Mouse (Mus musculus) myocyte (in vitro differentiated cells): ENCODE data around the gene Tmem252. TPM values are rescaled to one million over a fixed set of nuclear protein-coding genes. Genes with fewer than 3 reads are reported as not detected.

Experiments
- H3K27me3 ChIP-seq: one replicate; pipeline ENCODE4 v1.6.1; 2011; ENCODE audit not compliant: control insufficient read depth, insufficient read depth, insufficient read length
- H3K36me3 ChIP-seq: one replicate; pipeline ENCODE4 v1.6.1; 2011; ENCODE audit not compliant: control insufficient read depth, insufficient read depth
- H3K4me2 ChIP-seq: one replicate; pipeline ENCODE4 v1.6.1; 2011; ENCODE audit warnings: low read depth, control low read depth
- H3K4me3 ChIP-seq: one replicate; pipeline ENCODE4 v1.5.1; 2011; ENCODE audit warnings: mild to moderate bottlenecking, control low read depth, moderate library complexity
- H3K79me2 ChIP-seq: one replicate; pipeline ENCODE4 v1.6.1; 2011; ENCODE audit not compliant: control insufficient read depth, insufficient read depth
- H3ac ChIP-seq: one replicate; pipeline ENCODE4 v1.6.1; 2011; ENCODE audit not compliant: control insufficient read depth, insufficient read length
- CEBPB ChIP-seq: IDR thresholded peaks from 2 replicates; pipeline ENCODE4 v1.6.1; 2011; ENCODE audit warnings: mild to moderate bottlenecking, moderate library complexity; ENCODE audit not compliant: poor library complexity, insufficient read depth, severe bottlenecking
- E2F4 ChIP-seq: IDR thresholded peaks from one replicate; pipeline ENCODE4 v1.6.1; 2011; ENCODE audit warnings: mild to moderate bottlenecking, control low read depth, moderate library complexity; ENCODE audit not compliant: insufficient read depth
- MAX ChIP-seq: IDR thresholded peaks from one replicate; pipeline ENCODE4 v1.6.1; 2011; ENCODE audit warnings: low read depth, mild to moderate bottlenecking, control low read depth
- MYOD1 ChIP-seq, 3 experiments: IDR thresholded peaks; one replicate each; pipeline ENCODE4 v1.6.1; 2011; ENCODE audit warnings: control low read depth in 2 of 3, low read depth in 2 of 3, mild to moderate bottlenecking in 2 of 3, moderate library complexity in 1 of 3; ENCODE audit not compliant: insufficient read length in 2 of 3, control insufficient read depth in 1 of 3
- MYOG ChIP-seq, 3 experiments: IDR thresholded peaks; one replicate each; pipeline ENCODE4 v1.6.1; 2011; ENCODE audit warnings: control low read depth in 2 of 3, low read depth in 2 of 3, mild to moderate bottlenecking in 2 of 3; ENCODE audit not compliant: insufficient read length in 2 of 3, control insufficient read depth in 1 of 3, insufficient read depth in 1 of 3
- POLR2A ChIP-seq: IDR thresholded peaks from one replicate; pipeline ENCODE4 v1.6.1; 2011; ENCODE audit warnings: low read depth, mild to moderate bottlenecking, control low read depth, moderate library complexity; ENCODE audit not compliant: insufficient read length
- POLR2AphosphoS2 ChIP-seq: IDR thresholded peaks from one replicate; pipeline ENCODE4 v1.6.1; 2011; ENCODE audit warnings: low read depth, control low read depth; ENCODE audit not compliant: insufficient read length
- REST ChIP-seq: IDR thresholded peaks from one replicate; pipeline ENCODE4 v1.6.1; 2011; ENCODE audit warnings: mild to moderate bottlenecking, control low read depth, moderate library complexity; ENCODE audit not compliant: insufficient read depth, insufficient read length
- SRF ChIP-seq: IDR thresholded peaks from one replicate; pipeline ENCODE4 v1.6.1; 2011; ENCODE audit warnings: low read depth; ENCODE audit not compliant: control insufficient read depth, insufficient read length
- TCF12 ChIP-seq: IDR thresholded peaks from one replicate; pipeline ENCODE4 v1.6.1; 2011; ENCODE audit warnings: mild to moderate bottlenecking, control low read depth; ENCODE audit not compliant: poor library complexity, insufficient read depth, severe bottlenecking
- TCF3 ChIP-seq: IDR thresholded peaks from one replicate; pipeline ENCODE4 v1.6.1; 2011; ENCODE audit warnings: low read depth, control low read depth; ENCODE audit not compliant: insufficient read length
- USF1 ChIP-seq: IDR thresholded peaks from one replicate; pipeline ENCODE4 v1.6.1; 2011; ENCODE audit warnings: low read depth, mild to moderate bottlenecking, control low read depth, moderate library complexity
- polyA plus RNA-seq: library from polyadenylated mRNA; unstranded; fragments of >200 nt; fragmentation: generic; extraction: Trizol; gene quantifications from one replicate; pipeline ENCODE4 v1.2.1, GENCODE M21; 2012; ENCODE audit warnings: missing spikeins

The Tmem252 gene
- polyA plus RNA-seq, 1 experiment = 2.7 TPM

DNA sequence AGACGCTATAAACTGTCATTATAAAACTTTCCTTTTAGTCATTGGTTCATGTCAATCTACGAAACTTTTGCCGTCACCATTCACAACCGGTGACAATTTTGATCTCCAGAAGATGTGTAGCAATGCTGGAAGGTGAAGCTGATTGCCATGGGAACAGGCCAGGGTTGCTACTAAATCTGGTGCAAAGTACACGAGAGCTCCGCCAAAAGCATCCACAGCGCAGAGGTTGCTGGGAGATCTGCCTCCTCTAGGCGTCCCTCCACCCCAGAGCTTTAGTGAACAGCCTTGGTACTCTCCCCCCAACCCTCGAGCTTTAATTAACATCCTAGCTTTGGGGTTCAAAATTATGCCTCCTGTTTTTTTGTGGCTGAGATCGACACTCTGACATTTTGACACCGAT lies 8.0 kb upstream of the Tmem252 start:
- Histone ChIP-seq H3ac (no peak overlapping the region), H3K79me2 (no peaks in the 10 kb centered on the region), H3K4me2 (no peak overlapping the region), H3K4me3 (no peak overlapping the region), H3K36me3 (no peaks in the 10 kb centered on the region), H3K27me3 (no peaks in the 10 kb centered on the region)
- TF ChIP-seq POLR2A = no peak
- TF ChIP-seq POLR2AphosphoS2 = no peak
- TF ChIP-seq MYOD1 (IDR thresholded peaks at IDR 0.05; ENCODE audit: control insufficient read depth in 1 of 3, insufficient read length in 2 of 3, low read depth in 2 of 3) = no peak
- no peak for TF ChIP-seq REST
- no peak for TF ChIP-seq TCF12
- no peak for TF ChIP-seq MAX
- TF ChIP-seq MYOG (IDR thresholded peaks at IDR 0.05; ENCODE audit: control insufficient read depth in 1 of 3, insufficient read depth in 1 of 3, insufficient read length in 2 of 3, low read depth in 2 of 3) = no peak
- no peak for TF ChIP-seq CEBPB
- TF ChIP-seq SRF = no peak
- TF ChIP-seq USF1 = no peak
- TF ChIP-seq TCF3 = no peak
- no peak for TF ChIP-seq E2F4

DNA sequence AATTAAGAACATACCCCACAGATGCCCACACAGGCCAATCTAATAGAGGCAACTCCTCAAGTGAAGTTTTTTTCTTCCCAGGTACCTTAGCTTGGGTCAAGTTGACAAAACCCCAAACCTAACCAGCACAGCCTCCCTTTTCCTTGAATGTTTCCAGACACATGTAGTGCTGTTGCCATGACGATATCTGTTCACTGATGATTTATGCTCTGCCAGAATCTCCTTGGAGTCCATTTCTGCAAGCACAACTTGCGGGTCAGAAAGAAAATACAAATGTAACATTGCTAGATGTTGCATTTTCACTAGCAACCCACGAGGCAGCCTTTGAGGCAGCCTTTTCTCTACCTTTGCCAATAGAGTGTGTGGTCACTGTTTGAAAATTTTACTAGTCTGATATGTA lies 6.3 kb upstream of the Tmem252 start:
- H3K4me3 ChIP-seq = no peak overlapping the region
- no peaks in the 10 kb centered on the region for H3K27me3 ChIP-seq
- H3ac ChIP-seq = no peak overlapping the region
- H3K36me3 ChIP-seq = no peaks in the 10 kb centered on the region
- no peak overlapping the region for H3K4me2 ChIP-seq
- H3K79me2 ChIP-seq = no peaks in the 10 kb centered on the region
- TF ChIP-seq MYOG (IDR thresholded peaks at IDR 0.05; ENCODE audit: control insufficient read depth in 1 of 3, insufficient read depth in 1 of 3, insufficient read length in 2 of 3, low read depth in 2 of 3) (no peak), E2F4 (no peak), POLR2AphosphoS2 (no peak), TCF12 (no peak), POLR2A (no peak), USF1 (no peak), SRF (no peak)

DNA sequence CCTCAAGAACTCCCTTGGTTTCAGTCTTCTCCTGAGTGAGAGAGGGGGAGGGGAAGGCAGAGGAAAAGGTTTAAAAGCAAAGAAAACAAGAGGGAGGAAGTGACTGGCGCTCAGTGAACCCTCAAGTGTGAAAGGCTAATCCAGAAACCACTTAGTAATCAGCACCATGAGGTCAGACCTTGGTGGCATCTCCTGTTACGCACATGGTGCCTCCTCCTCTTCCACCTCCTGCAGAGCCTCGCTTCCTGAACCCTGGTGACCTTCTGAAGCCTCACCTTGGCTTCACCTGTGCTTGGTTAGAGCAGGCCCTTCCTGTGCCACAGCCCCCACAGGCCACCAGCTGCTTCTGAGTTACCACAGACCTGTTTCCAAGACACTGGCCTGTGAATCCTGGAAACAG lies 2.2 kb upstream of the Tmem252 start:
- no peak overlapping the region for H3K4me3 ChIP-seq
- H3K79me2 ChIP-seq = no peaks in the 10 kb centered on the region
- no peaks in the 10 kb centered on the region for H3K36me3 ChIP-seq
- no peak overlapping the region for H3K4me2 ChIP-seq
- H3ac ChIP-seq = no peak overlapping the region
- no peak for TF ChIP-seq SRF
- TF ChIP-seq CEBPB = no peak
- no peak for TF ChIP-seq MYOG (IDR thresholded peaks at IDR 0.05; ENCODE audit: control insufficient read depth in 1 of 3, insufficient read depth in 1 of 3, insufficient read length in 2 of 3, low read depth in 2 of 3)
- TF ChIP-seq MYOD1 (IDR thresholded peaks at IDR 0.05; ENCODE audit: control insufficient read depth in 1 of 3, insufficient read length in 2 of 3, low read depth in 2 of 3) = no peak
- TF ChIP-seq TCF12 = no peak
- TF ChIP-seq USF1 = no peak
- no peak for TF ChIP-seq POLR2A
- no peaks in the 10 kb centered on the region for H3K27me3 ChIP-seq

DNA sequence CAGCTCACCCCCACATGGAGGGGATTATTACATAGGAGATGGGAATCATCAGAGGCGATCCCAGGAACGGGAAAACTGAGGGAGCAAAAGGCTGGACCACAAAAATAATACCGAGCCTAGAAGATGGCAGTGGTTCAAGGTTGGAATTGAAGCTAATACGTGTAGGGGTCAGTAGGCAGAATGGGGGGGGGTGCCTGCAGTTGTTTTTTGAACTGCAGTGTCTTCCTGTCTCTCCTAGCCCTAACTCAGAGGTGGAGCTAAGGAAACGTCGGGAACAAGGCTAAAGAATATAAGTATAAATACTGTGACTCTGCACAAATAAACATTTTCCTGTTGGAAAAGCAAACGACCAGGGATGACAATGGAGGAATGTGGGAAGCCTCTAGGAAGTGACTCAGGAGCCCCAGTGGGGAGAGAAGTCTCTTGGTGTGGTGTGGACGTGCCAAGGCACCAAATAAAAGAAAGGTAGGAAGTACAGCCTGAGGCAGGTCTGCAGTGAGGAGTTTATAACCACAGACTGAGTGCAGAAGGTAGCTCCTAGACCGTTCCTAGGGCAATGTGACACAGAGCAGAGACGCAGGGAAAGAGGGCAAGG lies 1.3 kb upstream of the Tmem252 start:
- H3K4me3 ChIP-seq = no peak overlapping the region
- H3K36me3 ChIP-seq = no peaks in the 10 kb centered on the region
- no peak overlapping the region for H3ac ChIP-seq
- no peaks in the 10 kb centered on the region for H3K79me2 ChIP-seq
- H3K4me2 ChIP-seq = no peak overlapping the region
- no peaks in the 10 kb centered on the region for H3K27me3 ChIP-seq
- TF ChIP-seq TCF12 = no peak
- TF ChIP-seq POLR2A = no peak
- TF ChIP-seq E2F4 = no peak
- TF ChIP-seq MYOG (IDR thresholded peaks at IDR 0.05; ENCODE audit: control insufficient read depth in 1 of 3, insufficient read depth in 1 of 3, insufficient read length in 2 of 3, low read depth in 2 of 3) = no peak
- no peak for TF ChIP-seq MAX
- no peak for TF ChIP-seq REST
- no peak for TF ChIP-seq MYOD1 (IDR thresholded peaks at IDR 0.05; ENCODE audit: control insufficient read depth in 1 of 3, insufficient read length in 2 of 3, low read depth in 2 of 3)
- TF ChIP-seq USF1 = no peak
- TF ChIP-seq CEBPB = no peak
- no peak for TF ChIP-seq TCF3
- TF ChIP-seq POLR2AphosphoS2 = no peak
- TF ChIP-seq SRF = no peak

DNA sequence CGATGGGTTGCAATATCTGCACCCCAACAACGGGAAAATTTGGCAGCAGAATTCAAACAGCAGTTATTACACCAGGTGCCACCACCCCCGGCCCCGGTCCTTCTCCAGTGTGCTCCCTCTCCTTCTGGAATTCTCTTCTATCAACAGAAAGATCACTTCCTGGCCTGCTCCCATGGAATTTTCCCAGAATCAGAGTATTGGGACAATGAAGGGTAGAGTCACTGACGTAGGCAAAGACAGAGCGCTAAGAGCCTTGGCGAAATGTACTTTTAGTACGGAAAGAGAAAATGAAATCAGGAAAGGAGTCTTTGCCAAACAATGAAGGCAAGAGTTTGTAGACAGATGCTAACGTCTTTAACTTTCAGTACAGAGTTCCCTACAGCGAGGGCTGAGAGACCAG lies 477 bp upstream of the Tmem252 start:
- H3K36me3 ChIP-seq = no peaks in the 10 kb centered on the region
- H3K27me3 ChIP-seq = no peaks in the 10 kb centered on the region
- no peak overlapping the region for H3K4me2 ChIP-seq
- H3ac ChIP-seq = no peak overlapping the region
- no peaks in the 10 kb centered on the region for H3K79me2 ChIP-seq
- TF ChIP-seq REST (no peak), CEBPB (no peak), MAX (no peak), E2F4 (no peak), POLR2A (no peak)
- H3K4me3 ChIP-seq = no peak overlapping the region
